Mouse (Mus musculus) liver, embryonic 14.5 days (tissue): ENCODE data around the gene Syna. TPM values are rescaled to one million over a fixed set of nuclear protein-coding genes. Genes with fewer than 3 reads are reported as not detected.

Source experiments
- ATAC-seq: fragments of 200-750 bp; cut with Nextera tagmentation; 2 replicates; pipeline ENCODE4 v1.8.0; 2017; ENCODE audit warnings: moderate number of reproducible peaks, mild to moderate bottlenecking, moderate library complexity; ENCODE audit not compliant: insufficient read depth
- DNase-seq, 3 experiments: peaks; one replicate each; pipeline ENCODE4 v3.0.0-alpha.2; 2012 to 2013; ENCODE audit warnings: low read depth in 3 of 3, low spot score in 3 of 3
- H3K27ac ChIP-seq: fragments of 300-500 bp; sonication (generic); 2 replicates; pipeline ENCODE4 v1.5.1; 2014; ENCODE audit warnings: moderate library complexity, mild to moderate bottlenecking, control low read depth, inconsistent platforms
- H3K27me3 ChIP-seq: fragments of 300-500 bp; sonication (generic); 2 replicates; pipeline ENCODE4 v1.6.1; 2014; ENCODE audit warnings: mild to moderate bottlenecking, low read length, moderate library complexity; ENCODE audit not compliant: control insufficient read depth, insufficient read depth
- H3K36me3 ChIP-seq: fragments of 300-500 bp; sonication (generic); replicated peaks from 2 replicates; pipeline ENCODE4 v1.6.1; 2014; ENCODE audit warnings: low read depth; ENCODE audit not compliant: control insufficient read depth, insufficient read depth
- H3K4me1 ChIP-seq, 2 experiments: fragments of 200-500 bp in 1 of 2; fragments of 300-500 bp in 1 of 2; sonication (generic) in 1 of 2; replicated peaks; 2 replicates each; pipeline ENCODE4 v1.6.1; 2012 to 2014; ENCODE audit warnings: antibody characterized with exemption in 1 of 2, inconsistent platforms in 1 of 2, low read length in 1 of 2; ENCODE audit not compliant: control insufficient read depth in 2 of 2, insufficient read depth in 2 of 2
- H3K4me2 ChIP-seq: fragments of 300-500 bp; sonication (generic); 2 replicates; pipeline ENCODE4 v1.6.1; 2014; ENCODE audit warnings: low read depth, mild to moderate bottlenecking, control low read depth, moderate library complexity
- H3K4me3 ChIP-seq, 2 experiments: fragments of 200-500 bp in 1 of 2; fragments of 300-500 bp in 1 of 2; sonication (generic) in 1 of 2; 2 replicates each; pipeline ENCODE4 v1.5.1; 2012 to 2014; ENCODE audit warnings: low read depth in 2 of 2, low read length in 2 of 2, mild to moderate bottlenecking in 2 of 2, control low read depth in 1 of 2, inconsistent platforms in 1 of 2, moderate library complexity in 1 of 2; ENCODE audit not compliant: insufficient read depth in 1 of 2
- H3K9ac ChIP-seq: fragments of 300-500 bp; sonication (generic); replicated peaks from 2 replicates; pipeline ENCODE4 v1.6.1; 2014; ENCODE audit warnings: mild to moderate bottlenecking, control low read depth, moderate library complexity
- H3K9me3 ChIP-seq: fragments of 300-500 bp; sonication (generic); 2 replicates; pipeline ENCODE4 v1.6.1; 2016; ENCODE audit warnings: low read length, mixed read lengths; ENCODE audit not compliant: control insufficient read depth
- CTCF ChIP-seq: IDR thresholded peaks from 2 replicates; pipeline ENCODE4 v1.5.1; 2016; ENCODE audit warnings: antibody characterized with exemption, low read depth, control low read depth
- EP300 ChIP-seq: IDR thresholded peaks from 2 replicates; pipeline ENCODE4 v1.6.1; 2016; ENCODE audit warnings: antibody characterized with exemption, low read depth
- WGBS: fragments of 180-500 bp; shearing (Covaris S2); extraction: QIAGEN DNeasy Blood & Tissue Kit; methylation state at CpG from one replicate; pipeline ENCODE4 v1.1.7; 2014; ENCODE audit not compliant: insufficient replicate concordance; 5-methylcytosine and 5-hydroxymethylcytosine counted together
- polyA plus RNA-seq, 2 experiments: library from polyadenylated mRNA; depleted of rRNA in 1 of 2; stranded (reverse) in 1 of 2; unstranded in 1 of 2; fragments of >200 nt; fragmentation: Nextera tagmentation in 1 of 2; extraction: Ambion mirVana in 1 of 2; gene quantifications; 2 replicates each; pipeline versions ENCODE4 v1.2.1 to v1.2.3; 2012 to 2014

Gene Syna
- polyA plus RNA-seq, 2 experiments, result not detected

DNA sequence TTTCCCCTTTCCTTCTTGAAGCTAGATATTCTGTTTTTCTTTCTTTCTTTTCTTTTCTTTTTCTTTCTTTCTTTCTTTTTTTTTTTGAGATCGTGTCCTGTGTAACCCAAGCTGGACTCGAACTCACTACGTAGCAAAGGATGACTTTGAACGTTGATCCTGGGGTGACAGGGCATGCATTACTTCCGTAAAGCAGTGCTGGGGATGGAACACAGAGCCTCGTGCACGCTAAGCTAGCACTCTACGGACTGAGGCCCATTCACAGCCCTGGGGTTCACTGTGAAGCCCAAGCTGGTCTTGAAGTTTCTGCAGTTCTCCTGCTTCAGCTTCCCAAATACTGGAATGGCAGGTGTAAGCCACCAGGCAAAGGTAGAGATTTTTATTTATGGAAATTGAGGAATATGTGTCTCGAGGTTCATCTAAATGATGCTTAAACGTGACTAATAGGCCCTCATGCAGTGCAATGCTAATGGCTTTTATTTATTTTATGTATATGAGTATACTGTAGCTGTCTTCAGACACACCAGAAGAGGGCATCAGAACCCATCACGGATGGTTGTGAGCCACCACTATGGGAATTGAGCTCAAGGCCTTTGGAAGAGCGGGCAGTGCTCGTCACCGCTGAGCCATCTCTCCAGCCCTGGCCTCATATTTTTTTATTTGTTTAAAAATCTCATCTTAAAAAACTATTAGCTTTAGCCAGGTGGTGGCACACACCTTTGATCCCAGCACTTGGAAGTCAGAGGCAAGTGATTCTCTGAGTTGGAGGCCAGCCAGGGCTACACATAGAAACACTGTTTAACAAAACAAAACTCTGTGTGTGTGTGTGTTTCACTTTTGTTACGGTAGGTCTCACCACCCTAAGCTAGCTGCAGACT, 23.3 kb upstream of the Syna start:
- peak overlapping the region; percentile 77 to 97 for H3K4me3 ChIP-seq
- peak; percentile 43 for TF ChIP-seq CTCF
- no peak for TF ChIP-seq EP300
- no peak for DNase-seq
- peak overlapping the region; percentile 90 for H3K9ac ChIP-seq
- no peaks in the 10 kb centered on the region; the same call in 1 of the 2 replicates for H3K36me3 ChIP-seq
- peak overlapping the region; percentile 95 for H3K4me2 ChIP-seq
- peaks cover 6 to 12% of the 10 kb centered on the region in 2 experiments for H3K4me1 ChIP-seq
- WGBS, result 16% methylated on average over 15 of the region's 15 CpGs
- H3K27ac ChIP-seq, result peak overlapping the region; percentile 48
- H3K27me3 ChIP-seq, result no peaks in the 10 kb centered on the region
- no peaks in the 10 kb centered on the region for H3K9me3 ChIP-seq
- ATAC-seq, result peak; percentile 34; the same call in 1 of the 2 replicates

DNA sequence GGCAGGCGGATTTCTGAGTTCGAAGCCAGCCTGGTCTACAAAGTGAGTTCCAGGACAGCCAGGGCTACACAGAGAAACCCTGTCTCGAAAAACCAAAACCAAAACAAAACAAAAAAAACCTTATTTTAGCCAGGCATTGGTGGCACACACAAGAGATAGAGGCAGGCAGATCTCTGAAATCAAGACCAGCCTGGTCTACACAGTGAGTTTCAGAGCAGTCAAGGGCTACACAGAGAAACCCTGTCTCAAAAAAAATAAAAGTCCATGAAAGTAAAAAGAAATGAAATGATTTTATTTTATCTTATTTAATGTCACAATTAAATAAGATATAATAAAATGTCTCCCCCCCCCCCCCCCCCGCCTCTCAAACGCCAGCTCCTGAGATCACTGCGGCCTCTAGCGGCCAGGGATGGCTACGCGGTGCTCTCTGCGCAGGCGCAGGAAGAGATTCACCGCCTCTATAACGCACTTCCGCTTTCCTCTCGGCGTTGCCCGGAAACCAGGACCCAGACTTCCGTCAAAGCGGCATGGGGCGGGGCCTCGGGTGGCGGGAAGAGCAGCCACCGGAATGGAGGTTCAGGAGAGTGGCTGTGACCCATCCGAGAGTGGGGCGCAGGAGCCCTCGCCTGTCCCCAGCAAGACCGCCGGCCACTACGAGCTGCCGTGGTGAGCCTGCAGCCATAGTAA, 22.4 kb upstream of the Syna start:
- TF ChIP-seq CTCF (peak; percentile 90), EP300 (no peak)
- ATAC-seq, result peak; percentile 93
- WGBS, result 7% methylated on average over 28 of the region's 30 CpGs

DNA sequence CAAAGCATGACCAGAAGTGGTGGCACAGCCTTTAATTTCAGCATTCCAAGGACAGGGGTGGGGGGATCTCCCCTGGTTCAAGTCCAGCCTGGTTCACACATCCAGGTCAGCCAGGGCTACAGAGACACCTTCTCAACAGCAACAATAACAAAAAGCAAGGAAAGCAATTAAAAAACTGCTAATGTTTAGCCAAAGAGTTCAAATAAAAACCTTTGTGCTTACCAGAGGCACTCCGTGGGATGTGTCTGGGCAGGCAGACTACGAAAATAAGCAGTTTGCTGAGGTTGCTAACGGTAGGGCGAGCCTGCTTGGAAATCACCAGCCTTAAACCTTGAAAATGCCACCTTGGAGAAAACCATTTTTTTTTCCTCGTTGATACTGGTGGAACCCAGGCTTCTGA, 21.2 kb upstream of the Syna start, which contains the start of gene Rfc2:
Gene Rfc2 (plus strand): TSS at position 221 of the 400 bp plus-strand sequence.
- no peaks in the 10 kb centered on the region for H3K9me3 ChIP-seq
- H3K4me2 ChIP-seq, result peak within 1 kb of the TSS; percentile 4; the same call in 1 of the 2 replicates
- no peak within 1 kb of the TSS for H3K4me3 ChIP-seq
- ATAC-seq, result no peak
- H3K4me1 ChIP-seq, result peaks cover 10 to 12% of the 10 kb centered on the region in 2 experiments
- no peak within 1 kb of the TSS for H3K27ac ChIP-seq
- no peaks in the 10 kb centered on the region for H3K27me3 ChIP-seq
- no peak for DNase-seq
- WGBS, result 77% methylated on average over 5 of the region's 5 CpGs
- H3K9ac ChIP-seq, result no peak within 1 kb of the TSS
- H3K36me3 ChIP-seq, result no peaks in the 10 kb centered on the region
- no peak for TF ChIP-seq CTCF
- no peak for TF ChIP-seq EP300

More for the DNA sequence above, 22.4 kb upstream of the Syna start:
- peaks cover 6 to 12% of the 10 kb centered on the region in 2 experiments for H3K4me1 ChIP-seq
- peak overlapping the region; percentile 77 to 97 for H3K4me3 ChIP-seq
- H3K9ac ChIP-seq, result peak overlapping the region; percentile 90
- DNase-seq, result peak; percentile 94 to 96 (median 95)
- H3K4me2 ChIP-seq, result peak overlapping the region; percentile 95
- H3K27ac ChIP-seq, result peak overlapping the region; percentile 48
- H3K36me3 ChIP-seq, result no peaks in the 10 kb centered on the region; the same call in 1 of the 2 replicates
- no peaks in the 10 kb centered on the region for H3K27me3 ChIP-seq
- no peaks in the 10 kb centered on the region for H3K9me3 ChIP-seq

DNA sequence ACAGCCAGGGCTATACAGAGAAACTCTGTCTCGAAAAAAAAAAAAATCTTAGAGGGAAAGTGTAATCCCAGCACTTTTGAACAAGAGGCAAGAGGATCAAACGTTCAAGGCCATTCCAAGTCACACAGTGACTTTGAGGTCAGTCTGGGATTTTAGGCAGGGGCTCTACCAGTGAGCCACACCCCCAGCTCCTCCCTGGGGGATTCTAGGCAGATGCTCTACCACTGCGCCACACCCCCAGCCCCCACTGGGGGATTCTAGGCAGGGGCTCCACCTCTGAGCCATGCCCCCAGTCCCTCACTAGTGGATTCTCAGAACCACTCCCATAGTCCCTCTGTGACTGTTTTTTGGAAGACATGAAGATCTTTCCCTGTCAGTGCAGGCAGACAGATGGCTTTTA, 19.2 kb upstream of the Syna start:
- Histone ChIP-seq H3K9ac (no peak overlapping the region), H3K4me3 (no peak overlapping the region), H3K27me3 (no peaks in the 10 kb centered on the region), H3K9me3 (no peaks in the 10 kb centered on the region), H3K36me3 (no peaks in the 10 kb centered on the region), H3K4me2 (no peak overlapping the region), H3K27ac (no peak overlapping the region), H3K4me1 (peaks cover 11 to 12% of the 10 kb centered on the region in 2 experiments)
- WGBS, result 55% methylated on average over 3 of the region's 3 CpGs
- TF ChIP-seq CTCF, result no peak
- TF ChIP-seq EP300, result no peak
- ATAC-seq (no peak), DNase-seq (no peak)

DNA sequence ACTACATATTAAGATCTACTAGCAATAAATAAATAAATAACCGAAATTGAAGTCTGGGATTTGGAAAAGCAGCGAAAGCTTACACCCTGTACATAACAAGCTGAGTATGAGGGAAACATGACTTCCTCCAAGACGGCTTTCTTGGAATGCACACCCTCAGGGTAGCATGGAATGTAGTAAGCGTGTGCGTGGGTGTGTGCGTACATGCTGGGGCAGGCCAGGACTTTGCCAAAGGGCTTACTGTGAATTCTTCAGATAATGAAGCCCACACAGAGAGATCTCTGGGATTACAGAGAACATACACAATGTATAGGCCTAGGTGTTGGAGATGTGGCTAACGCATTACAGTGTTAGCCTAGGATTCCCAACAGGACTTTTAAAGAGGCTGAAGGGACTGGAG, 17.6 kb upstream of the Syna start:
- WGBS, result 82% methylated on average over 7 of the region's 7 CpGs
- TF ChIP-seq CTCF (no peak), EP300 (no peak)
- Histone ChIP-seq H3K9me3 (no peaks in the 10 kb centered on the region), H3K4me2 (no peak overlapping the region), H3K27me3 (no peaks in the 10 kb centered on the region), H3K4me1 (peaks cover 5 to 10% of the 10 kb centered on the region in 2 experiments), H3K36me3 (no peaks in the 10 kb centered on the region), H3K4me3 (no peak overlapping the region), H3K9ac (no peak overlapping the region), H3K27ac (no peak overlapping the region)
- ATAC-seq (no peak), DNase-seq (no peak)
